Mouse (Mus musculus) midbrain, postnatal 0 days (tissue): ENCODE measurements around the gene Rccd1. TPM values are rescaled to one million over a fixed set of nuclear protein-coding genes. Genes with fewer than 3 reads are reported as not detected.

Source experiments
- ATAC-seq: fragments of 200-750 bp; cut with Nextera tagmentation; 2 replicates; pipeline ENCODE4 v1.8.0; 2017; ENCODE audit warnings: moderate number of reproducible peaks, mild to moderate bottlenecking, moderate TSS enrichment, moderate library complexity; ENCODE audit not compliant: low FRiP score
- DNase-seq: peaks from one replicate; pipeline ENCODE4 v3.0.0-alpha.2; 2015; ENCODE audit warnings: low spot score
- H3K27ac ChIP-seq: fragments of 300-500 bp; sonication (generic); 2 replicates; pipeline ENCODE4 v1.5.1; 2014; ENCODE audit warnings: low read depth, mild to moderate bottlenecking, low read length, mixed read lengths
- H3K27me3 ChIP-seq: fragments of 300-500 bp; sonication (generic); 2 replicates; pipeline ENCODE4 v1.6.1; 2014; ENCODE audit warnings: low read length, control low read depth, mixed read lengths; ENCODE audit not compliant: insufficient read depth
- H3K36me3 ChIP-seq: fragments of 300-500 bp; sonication (generic); 2 replicates; pipeline ENCODE4 v1.6.1; 2014; ENCODE audit warnings: low read length, control low read depth, mixed read lengths; ENCODE audit not compliant: insufficient read depth
- H3K4me1 ChIP-seq: fragments of 300-500 bp; sonication (generic); 2 replicates; pipeline ENCODE4 v1.6.1; 2014; ENCODE audit warnings: mild to moderate bottlenecking, control low read depth, antibody characterized with exemption, low read length, mixed read lengths; ENCODE audit not compliant: insufficient read depth
- H3K4me2 ChIP-seq: fragments of 300-500 bp; sonication (generic); 2 replicates; pipeline ENCODE4 v1.6.1; 2014; ENCODE audit warnings: low read depth, mild to moderate bottlenecking, low read length, mixed read lengths; ENCODE audit not compliant: poor library complexity, severe bottlenecking
- H3K4me3 ChIP-seq: fragments of 300-500 bp; sonication (generic); 2 replicates; pipeline ENCODE4 v1.5.1; 2014; ENCODE audit warnings: low read depth, mild to moderate bottlenecking, low read length, moderate library complexity
- H3K9ac ChIP-seq: fragments of 300-500 bp; sonication (generic); replicated peaks from 2 replicates; pipeline ENCODE4 v1.6.1; 2014; ENCODE audit warnings: mild to moderate bottlenecking, low read length, moderate library complexity, mixed read lengths; ENCODE audit not compliant: poor library complexity, severe bottlenecking
- H3K9me3 ChIP-seq: fragments of 300-500 bp; sonication (generic); 2 replicates; pipeline ENCODE4 v1.6.1; 2016; ENCODE audit warnings: low read length, control low read depth
- CTCF ChIP-seq: IDR thresholded peaks from 2 replicates; pipeline ENCODE4 v1.5.1; 2016; ENCODE audit warnings: antibody characterized with exemption, mild to moderate bottlenecking
- WGBS: fragments of 180-500 bp; shearing (Covaris S2); extraction: QIAGEN DNeasy Blood & Tissue Kit; methylation state at CpG from one replicate; pipeline ENCODE4 v1.1.7; 2014; 5-methylcytosine and 5-hydroxymethylcytosine counted together
- polyA plus RNA-seq: library from polyadenylated mRNA; unstranded; fragments of >200 nt; fragmentation: Nextera tagmentation; extraction: Ambion mirVana; gene quantifications from 2 replicates; pipeline ENCODE4 v1.2.1, GENCODE M21; 2015
- total RNA-seq: library from RNA; depleted of rRNA; stranded (reverse); fragments of >200 nt; gene quantifications from 2 replicates; pipeline ENCODE4 v1.2.3, GENCODE M21; 2014

Gene Rccd1
- total and polyA plus RNA-seq, 2 experiments from 2014 or later: 7.4 to 22.7 TPM

GRCm38 (mm10) chr7:80368009-80368408 is 43.8 kb upstream of the Rccd1 start:
- Histone ChIP-seq H3K36me3 (peaks cover 43% of the 10 kb centered on the region), H3K4me1 (peaks cover 3% of the 10 kb centered on the region; the same call in 1 of the 2 replicates), H3K4me3 (no peak overlapping the region), H3K27me3 (no peaks in the 10 kb centered on the region), H3K9me3 (no peaks in the 10 kb centered on the region), H3K4me2 (no peak overlapping the region), H3K27ac (no peak overlapping the region), H3K9ac (no peak overlapping the region)
- no peak for TF ChIP-seq CTCF
- DNase-seq (no peak), ATAC-seq (no peak)
- WGBS: 86% methylated on average over 9 of the region's 9 CpGs

DNA sequence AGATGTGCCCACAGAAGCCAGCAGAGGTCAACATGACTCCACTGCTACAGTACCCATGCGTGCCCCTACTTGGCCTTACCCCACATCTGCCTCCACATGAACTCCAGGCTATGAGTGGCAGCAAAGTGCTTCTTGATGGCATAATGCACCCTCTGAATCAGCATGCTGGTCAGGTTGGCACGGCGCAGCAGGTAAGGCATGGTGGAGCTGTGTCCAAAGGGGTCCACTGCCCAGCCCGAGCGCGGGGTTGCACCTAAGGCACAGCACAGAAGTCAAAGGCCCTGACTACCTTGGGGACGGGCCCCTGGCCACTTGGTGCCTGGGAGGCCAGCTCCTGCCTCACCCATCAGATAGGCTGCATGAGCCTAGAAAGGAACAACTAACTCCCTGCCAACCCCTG is 43.0 kb upstream of the Rccd1 start:
- Histone ChIP-seq H3K4me1 (peaks cover 3% of the 10 kb centered on the region; the same call in 1 of the 2 replicates), H3K27me3 (no peaks in the 10 kb centered on the region), H3K4me2 (no peak overlapping the region), H3K9me3 (no peaks in the 10 kb centered on the region), H3K4me3 (no peak overlapping the region), H3K36me3 (peaks cover 51% of the 10 kb centered on the region), H3K27ac (no peak overlapping the region), H3K9ac (no peak overlapping the region)
- no peak for ATAC-seq
- no peak for TF ChIP-seq CTCF
- no peak for DNase-seq
- 98% methylated on average over 7 of the region's 7 CpGs for WGBS

- H3K9me3 ChIP-seq: no peaks in the 10 kb centered on the region
- peaks cover 3% of the 10 kb centered on the region; the same call in 1 of the 2 replicates for H3K4me1 ChIP-seq
- peaks cover 61% of the 10 kb centered on the region for H3K36me3 ChIP-seq
- no peak for TF ChIP-seq CTCF
- H3K27ac ChIP-seq: no peak overlapping the region
- ATAC-seq (no peak), DNase-seq (no peak)
- WGBS: 87% methylated on average over 2 of the region's 2 CpGs
- H3K4me2 ChIP-seq: no peak overlapping the region
- H3K9ac ChIP-seq: no peak overlapping the region
- no peak overlapping the region for H3K4me3 ChIP-seq
- no peaks in the 10 kb centered on the region for H3K27me3 ChIP-seq
Measured at GRCm38 (mm10) chr7:80365759-80366158, 41.5 kb upstream of the Rccd1 start.

- H3K9me3 ChIP-seq: no peaks in the 10 kb centered on the region
- peaks cover 79% of the 10 kb centered on the region for H3K36me3 ChIP-seq
- DNase-seq (no peak), ATAC-seq (no peak)
- no peaks in the 10 kb centered on the region for H3K27me3 ChIP-seq
- H3K4me2 ChIP-seq: no peak overlapping the region
- TF ChIP-seq CTCF: no peak
- H3K4me3 ChIP-seq: no peak overlapping the region
- 74% methylated on average over 3 of the region's 3 CpGs for WGBS
- H3K9ac ChIP-seq: no peak overlapping the region
- H3K4me1 ChIP-seq: no peaks in the 10 kb centered on the region
- H3K27ac ChIP-seq: no peak overlapping the region
Measured at GRCm38 (mm10) chr7:80360435-80360834, 36.2 kb upstream of the Rccd1 start.

DNA sequence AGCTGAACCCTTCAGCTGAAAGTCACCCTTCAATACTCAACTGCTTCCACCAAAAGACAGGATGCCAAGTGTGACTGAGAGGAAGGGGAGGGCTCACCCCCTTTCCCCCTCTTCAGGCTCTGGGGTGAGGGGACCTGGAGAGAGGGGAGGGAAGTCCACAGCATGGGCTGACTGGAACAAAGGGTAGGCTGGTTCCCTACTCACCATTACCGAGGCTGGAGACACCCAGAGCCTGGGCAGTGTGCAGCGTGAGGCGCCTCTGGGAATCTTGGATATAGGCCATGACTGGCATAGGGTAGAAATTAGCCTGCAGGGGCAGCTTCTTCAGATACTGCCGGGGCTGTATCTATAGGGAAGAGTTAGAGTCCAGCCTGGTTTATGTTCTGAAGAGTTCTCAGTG is 33.8 kb upstream of the Rccd1 start:
- H3K36me3 ChIP-seq: peaks cover 67% of the 10 kb centered on the region
- no peak for ATAC-seq
- no peaks in the 10 kb centered on the region for H3K9me3 ChIP-seq

GRCm38 (mm10) chr7:80357156-80357555 is 32.9 kb upstream of the Rccd1 start:
- ATAC-seq: peak; percentile 47; the same call in 1 of the 2 replicates
- no peak overlapping the region for H3K9ac ChIP-seq
- no peak overlapping the region for H3K27ac ChIP-seq
- TF ChIP-seq CTCF: no peak
- no peak overlapping the region for H3K4me3 ChIP-seq
- H3K27me3 ChIP-seq: no peaks in the 10 kb centered on the region
- peaks cover 67% of the 10 kb centered on the region for H3K36me3 ChIP-seq
- peak; percentile 76 for DNase-seq
- H3K4me2 ChIP-seq: no peak overlapping the region
- 20% methylated on average over 8 of the region's 8 CpGs for WGBS
- no peaks in the 10 kb centered on the region for H3K9me3 ChIP-seq
- no peaks in the 10 kb centered on the region for H3K4me1 ChIP-seq

More for the DNA sequence above, 33.8 kb upstream of the Rccd1 start:
- 61% methylated on average over 4 of the region's 4 CpGs for WGBS
- no peak for DNase-seq
- Histone ChIP-seq H3K4me1 (no peaks in the 10 kb centered on the region), H3K27me3 (no peaks in the 10 kb centered on the region), H3K4me3 (no peak overlapping the region), H3K27ac (no peak overlapping the region), H3K9ac (no peak overlapping the region), H3K4me2 (no peak overlapping the region)
- TF ChIP-seq CTCF: no peak
